Mouse (Mus musculus): ENCODE measurements around the gene Taar6. TPM values are rescaled to one million over a fixed set of nuclear protein-coding genes. Genes with fewer than 3 reads are reported as not detected.

The Taar6 gene
- not detected in 2 replicates for total RNA-seq (2021)
- long read RNA-seq, experiment 1: 0 reads
- long read RNA-seq, experiment 2: 0 reads

DNA sequence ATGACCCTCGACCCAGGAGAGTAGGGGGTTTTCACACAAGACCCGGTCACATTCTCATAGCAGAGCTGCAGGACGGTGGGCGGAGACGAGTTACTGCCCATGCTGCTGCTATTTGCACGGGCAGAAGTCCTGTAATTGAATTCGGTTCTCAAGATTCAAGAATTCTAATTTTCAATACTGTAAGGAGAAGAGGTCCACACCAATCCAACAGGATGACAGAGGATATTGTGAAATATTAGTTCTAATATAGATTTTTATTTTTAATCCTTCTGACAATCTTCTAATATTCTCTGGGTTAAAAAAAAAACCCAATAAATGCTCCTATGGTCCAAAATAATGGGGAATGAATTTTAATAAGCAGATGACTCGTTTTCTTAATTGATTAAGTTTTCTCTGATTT, at the start of gene Taar6:
TSS of gene Taar6 (minus strand) at position 101 of the 400 bp plus-strand sequence.
- DNase-seq: no peak

DNA sequence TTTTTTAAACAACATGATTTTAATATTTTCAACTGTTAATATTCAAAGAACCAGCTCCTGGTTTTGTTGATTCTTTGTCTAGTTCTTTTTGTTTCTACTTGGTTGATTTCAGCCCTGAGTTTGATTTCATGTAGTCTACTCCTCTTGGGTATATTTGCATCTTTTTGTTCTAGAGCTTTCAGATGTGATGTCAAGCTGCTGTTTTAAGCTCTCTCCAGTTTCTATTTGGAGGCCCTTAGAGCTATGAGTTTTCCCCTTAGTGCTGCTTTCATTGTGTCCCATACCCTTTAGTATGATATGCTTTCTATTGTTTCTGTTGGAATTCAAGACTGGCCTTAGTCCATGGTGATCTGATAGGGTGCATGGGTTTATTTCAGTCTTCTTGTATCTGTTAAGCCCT, 45.9 kb upstream of the Taar6 start:
- DNase-seq: no peak

DNA sequence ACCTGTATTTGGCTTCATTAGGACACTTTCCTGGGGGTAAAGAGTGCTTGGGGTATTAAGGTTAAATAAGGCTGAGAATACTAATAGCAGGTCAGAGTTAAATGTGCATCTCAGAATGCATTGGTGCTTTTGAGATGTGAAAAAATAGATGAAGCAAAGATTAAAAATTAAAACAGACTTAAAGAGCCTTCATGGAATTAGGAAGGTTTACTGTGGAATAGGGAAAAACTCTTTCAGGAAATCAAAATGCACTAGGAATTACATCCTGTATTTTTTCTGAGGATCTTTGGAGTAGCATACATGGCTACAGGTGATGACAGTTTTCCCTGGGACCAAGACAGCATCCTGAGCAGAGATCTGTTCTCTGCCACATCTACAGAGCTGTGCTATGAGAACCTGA, 41.5 kb upstream of the Taar6 start, which contains the start of gene Taar7d:
TSS of gene Taar7d (plus strand) at position 301 of the 400 bp plus-strand sequence.
- no peak for DNase-seq

GRCm38 (mm10) chr10:24008143-24008542, 22.7 kb upstream of the Taar6 start:
- no peak for DNase-seq

DNA sequence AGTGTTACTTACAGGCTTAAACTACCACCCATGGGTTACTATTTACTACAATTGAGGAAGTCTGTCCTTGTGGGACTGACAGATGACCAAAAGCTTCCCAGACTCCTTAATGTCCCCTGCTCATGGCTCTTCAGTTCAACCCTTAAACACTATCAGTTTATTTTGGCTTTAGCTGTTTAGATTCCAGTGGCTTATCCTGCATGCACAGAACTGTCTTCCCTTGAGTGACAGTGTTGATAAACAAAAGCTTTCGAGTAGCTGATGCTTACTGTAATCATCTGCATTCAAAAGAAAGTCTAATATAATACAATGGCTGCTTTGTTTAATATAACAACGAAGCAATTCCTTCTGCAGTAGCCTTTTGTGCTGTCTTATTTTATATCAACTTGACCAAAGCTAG, 21.6 kb upstream of the Taar6 start:
- no peak for DNase-seq

GRCm38 (mm10) chr10:24006442-24006841, 21.0 kb upstream of the Taar6 start:
- no peak for DNase-seq

DNA sequence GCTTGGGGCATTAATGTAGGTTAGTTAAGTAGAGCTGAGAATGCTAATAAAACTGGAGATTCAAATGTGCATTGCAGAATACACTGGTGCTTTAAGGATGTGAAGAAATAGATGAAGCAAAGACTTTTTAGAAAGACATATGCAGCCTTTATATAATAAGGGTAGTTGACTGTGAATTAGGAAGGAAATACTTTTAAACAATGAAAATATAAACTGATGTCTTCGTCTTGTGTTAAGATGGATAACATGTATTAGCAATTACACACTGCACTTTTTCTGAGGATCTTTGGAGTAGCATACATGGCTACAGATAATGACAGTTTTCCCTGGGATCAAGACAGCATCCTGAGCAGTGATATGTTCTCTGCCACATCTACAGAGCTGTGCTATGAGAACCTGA, 14.2 kb upstream of the Taar6 start, which contains the start of gene Taar7b:
TSS of gene Taar7b (plus strand) at position 301 of the 400 bp plus-strand sequence.
- DNase-seq: no peak

DNA sequence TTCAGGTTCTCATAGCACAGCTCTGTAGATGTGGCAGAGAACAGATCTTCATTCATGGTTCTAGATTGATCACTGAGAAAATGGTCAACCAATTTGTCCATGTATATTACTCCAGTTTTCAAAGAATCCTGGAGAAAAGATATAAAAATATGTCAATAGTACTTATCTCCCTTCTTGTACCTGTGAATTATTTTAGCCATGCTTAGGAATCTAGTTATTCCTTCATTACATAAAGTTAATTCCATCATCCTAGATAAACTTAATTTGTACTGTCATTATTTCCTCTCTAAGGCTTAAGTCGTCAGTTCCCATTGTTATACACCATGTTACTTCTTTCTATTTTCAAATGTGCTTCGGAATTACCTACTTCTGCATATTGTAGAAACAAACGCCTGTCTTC, 7.9 kb upstream of the Taar6 start, which contains the start of gene Taar7a:
TSS of gene Taar7a (minus strand) at position 101 of the 400 bp plus-strand sequence.
- DNase-seq: no peak

- DNase-seq: no peak
Measured at GRCm38 (mm10) chr10:23986419-23986818, 973 bp upstream of the Taar6 start.

- DNase-seq: peak; percentile 88
Measured at GRCm38 (mm10) chr10:23978901-23979705, 6.3 kb downstream of the Taar6 start.

- DNase-seq: no peak
Measured at GRCm38 (mm10) chr10:23977958-23978357, 7.5 kb downstream of the Taar6 start.

- DNase-seq: no peak
Measured at GRCm38 (mm10) chr10:23971256-23971655, 14.2 kb downstream of the Taar6 start.

GRCm38 (mm10) chr10:23970656-23971165, 14.7 kb downstream of the Taar6 start, which contains the start of gene Taar5:
Gene Taar5 (plus strand): TSS chr10:23970706.
- DNase-seq: no peak

DNA sequence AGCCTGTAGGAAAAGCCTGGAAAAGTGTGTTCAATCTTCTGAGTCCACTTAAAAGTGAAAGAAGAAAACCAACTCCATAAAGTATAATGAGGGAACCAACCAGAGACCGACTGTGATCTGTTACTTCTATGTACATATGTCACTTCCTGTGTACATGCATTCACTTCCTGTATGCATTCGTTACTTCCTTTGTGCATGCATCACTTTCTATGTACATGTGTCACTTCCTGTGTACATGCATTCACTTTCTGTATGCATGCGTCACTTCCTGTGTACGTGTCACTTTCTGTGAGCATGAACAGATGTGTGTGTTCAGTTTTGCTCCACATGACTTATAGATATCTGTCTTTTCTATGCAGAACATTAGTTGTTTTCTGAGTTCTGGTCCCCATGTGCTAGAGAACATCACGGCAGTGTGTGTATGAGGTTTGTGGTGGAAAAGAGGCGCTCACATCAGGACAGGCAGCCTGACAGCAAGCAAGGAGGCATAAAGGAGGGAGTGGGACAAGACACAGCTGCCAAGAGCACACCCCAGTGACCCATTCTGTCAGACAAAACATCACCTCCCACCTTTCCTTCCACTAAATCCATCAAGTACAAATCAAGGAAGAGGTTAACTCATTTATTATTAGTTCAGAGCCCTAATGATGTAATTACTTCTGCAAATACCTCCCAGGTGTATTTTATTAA, 20.4 kb downstream of the Taar6 start:
- DNase-seq: no peak

- no peak for DNase-seq
Measured at GRCm38 (mm10) chr10:23963444-23963843, 22.0 kb downstream of the Taar6 start.

- DNase-seq: no peak
Measured at GRCm38 (mm10) chr10:23960444-23960915, 25.0 kb downstream of the Taar6 start, which contains the start of gene Taar4. Gene Taar4 (plus strand): TSS chr10:23960494.

- DNase-seq: no peak
Measured at GRCm38 (mm10) chr10:23959071-23959470, 26.4 kb downstream of the Taar6 start.

GRCm38 (mm10) chr10:23951714-23952113, 33.7 kb downstream of the Taar6 start:
- no peak for DNase-seq

- DNase-seq: no peak
Measured at GRCm38 (mm10) chr10:23949508-23950005, 35.9 kb downstream of the Taar6 start, which contains the start of gene Taar3. Gene Taar3 (plus strand): TSS chr10:23949558.

DNA sequence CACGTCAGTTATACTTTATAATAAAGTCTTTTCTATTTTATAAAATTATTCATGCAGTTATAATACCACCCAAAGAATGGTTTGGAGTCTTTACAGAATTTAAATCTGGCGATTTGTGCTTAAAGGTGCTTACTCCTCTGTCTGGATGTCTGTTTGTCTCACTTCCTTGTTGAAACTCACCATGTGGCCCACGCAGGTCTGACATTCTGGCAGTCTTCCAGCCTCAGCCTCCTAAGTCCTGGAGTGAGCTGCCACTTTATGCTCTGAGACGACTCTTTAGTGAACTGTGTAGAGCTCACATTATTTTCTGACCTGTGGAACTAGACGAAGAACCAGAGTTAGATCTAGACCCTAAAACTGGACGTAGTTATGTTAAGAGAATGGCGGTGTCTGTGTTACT, 37.4 kb downstream of the Taar6 start:
- DNase-seq: no peak

- DNase-seq: no peak
Measured at GRCm38 (mm10) chr10:23942465-23942864, 43.0 kb downstream of the Taar6 start.

- DNase-seq: no peak
Measured at GRCm38 (mm10) chr10:23938312-23938711, 47.1 kb downstream of the Taar6 start, which contains the start of gene Taar2. Gene Taar2 (plus strand): TSS chr10:23938572.

Data from adrenal gland, postnatal 14 days (tissue).